Mouse (Mus musculus) MEL (cell line): ENCODE data around the gene Igf2bp2. TPM values are rescaled to one million over a fixed set of nuclear protein-coding genes. Genes with fewer than 3 reads are reported as not detected.
A peak's percentile ranks its signal among the peaks of the same experiment; 100 is the strongest.

ENCODE experiments used
- DNase-seq: peaks from one replicate; pipeline ENCODE4 v3.0.0; 2011; ENCODE audit warnings: low read depth, low spot score
- H3K27ac ChIP-seq: 2 replicates; pipeline ENCODE4 v1.5.1; 2012; ENCODE audit warnings: low read depth, mild to moderate bottlenecking, control low read depth, low read length, moderate library complexity; ENCODE audit not compliant: control insufficient read depth
- H3K27me3 ChIP-seq, 2 experiments: fragments of 150-350 bp in 1 of 2; sonication (generic) in 1 of 2; 2 replicates each; pipeline ENCODE4 v1.6.1; 2012; ENCODE audit warnings: low read length in 2 of 2, mild to moderate bottlenecking in 2 of 2, improper control_type of control experiment in 1 of 2, moderate library complexity in 1 of 2; ENCODE audit not compliant: insufficient read depth in 2 of 2, control insufficient read depth in 1 of 2
- H3K36me3 ChIP-seq, 2 experiments: 2 replicates each; pipeline ENCODE4 v1.6.1; 2012 to 2014; ENCODE audit warnings: low read length in 2 of 2, improper control_type of control experiment in 1 of 2, inconsistent platforms in 1 of 2, mild to moderate bottlenecking in 1 of 2; ENCODE audit not compliant: insufficient read depth in 2 of 2, control insufficient read depth in 1 of 2
- H3K4me1 ChIP-seq, 2 experiments: fragments of 150-350 bp in 1 of 2; sonication (generic) in 1 of 2; 2 replicates each; pipeline ENCODE4 v1.6.1; 2012; ENCODE audit warnings: low read length in 2 of 2, improper control_type of control experiment in 1 of 2, mild to moderate bottlenecking in 1 of 2; ENCODE audit not compliant: insufficient read depth in 2 of 2, control insufficient read depth in 1 of 2
- H3K4me3 ChIP-seq, 2 experiments: fragments of 150-350 bp in 1 of 2; sonication (generic) in 1 of 2; 2 replicates each; pipeline ENCODE4 v1.5.1; 2012; ENCODE audit warnings: low read depth in 2 of 2, low read length in 2 of 2, mild to moderate bottlenecking in 2 of 2, moderate library complexity in 2 of 2, control low read depth in 1 of 2, improper control_type of control experiment in 1 of 2; ENCODE audit not compliant: control insufficient read depth in 1 of 2, insufficient read depth in 1 of 2
- H3K79me2 ChIP-seq: 2 replicates; pipeline ENCODE4 v1.6.1; 2012; ENCODE audit warnings: mild to moderate bottlenecking, low read length, moderate library complexity; ENCODE audit not compliant: control insufficient read depth, poor library complexity, insufficient read depth
- H3K9ac ChIP-seq: 2 replicates; pipeline ENCODE4 v1.6.1; 2012; ENCODE audit warnings: low read depth, mild to moderate bottlenecking, control low read depth, low read length, moderate library complexity; ENCODE audit not compliant: control insufficient read depth, poor library complexity, severe bottlenecking
- H3K9me3 ChIP-seq: fragments of 150-350 bp; sonication (generic); replicated peaks from 2 replicates; pipeline ENCODE4 v1.6.1; 2012; ENCODE audit warnings: mild to moderate bottlenecking, low read length, improper control_type of control experiment, moderate library complexity; ENCODE audit not compliant: insufficient read depth
- E2F4 ChIP-seq: IDR thresholded peaks from 2 replicates; pipeline ENCODE4 v1.6.1; 2011; ENCODE audit warnings: low read depth, low read length, improper control_type of control experiment, borderline replicate concordance
- EP300 ChIP-seq, 2 experiments: IDR thresholded peaks; 2 replicates each; pipeline ENCODE4 v1.6.1; 2011; ENCODE audit warnings: improper control_type of control experiment in 2 of 2, low read length in 2 of 2, low read depth in 1 of 2, mild to moderate bottlenecking in 1 of 2
- GABPA ChIP-seq: IDR thresholded peaks from 2 replicates; pipeline ENCODE4 v1.6.1; 2012; ENCODE audit warnings: low read depth, mild to moderate bottlenecking, inconsistent platforms, low read length, improper control_type of control experiment, moderate library complexity
- GATA1 ChIP-seq: IDR thresholded peaks from 2 replicates; pipeline ENCODE4 v1.6.1; 2011; ENCODE audit warnings: low read depth, low read length, improper control_type of control experiment
- HCFC1 ChIP-seq: IDR thresholded peaks from 2 replicates; pipeline ENCODE4 v1.6.1; 2012; ENCODE audit warnings: low read depth, mild to moderate bottlenecking, inconsistent platforms, low read length, improper control_type of control experiment, moderate library complexity
- MAFK ChIP-seq: IDR thresholded peaks from 2 replicates; pipeline ENCODE4 v1.6.1; 2011; ENCODE audit warnings: low read depth, mild to moderate bottlenecking, low read length, improper control_type of control experiment, borderline replicate concordance
- MAX ChIP-seq: IDR thresholded peaks from 2 replicates; pipeline ENCODE4 v1.6.1; 2011; ENCODE audit warnings: low read length, improper control_type of control experiment
- MAZ ChIP-seq: IDR thresholded peaks from 2 replicates; pipeline ENCODE4 v1.6.1; 2012; ENCODE audit warnings: low read depth, mild to moderate bottlenecking, inconsistent platforms, low read length, improper control_type of control experiment
- MXI1 ChIP-seq: IDR thresholded peaks from 2 replicates; pipeline ENCODE4 v1.6.1; 2011; ENCODE audit warnings: mild to moderate bottlenecking, low read depth, low read length, improper control_type of control experiment
- MYB ChIP-seq: IDR thresholded peaks from 2 replicates; pipeline ENCODE4 v1.6.1; 2011; ENCODE audit warnings: mild to moderate bottlenecking, low read depth, low read length, improper control_type of control experiment
- NELFE ChIP-seq: IDR thresholded peaks from 2 replicates; pipeline ENCODE4 v1.6.1; 2011; ENCODE audit warnings: low read depth, low read length, improper control_type of control experiment
- NRF1 ChIP-seq: IDR thresholded peaks from 2 replicates; pipeline ENCODE4 v1.6.1; 2014; ENCODE audit warnings: low read depth, mild to moderate bottlenecking, inconsistent platforms, low read length, improper control_type of control experiment, moderate library complexity; ENCODE audit not compliant: poor library complexity, insufficient read depth, severe bottlenecking
- POLR2AphosphoS5 ChIP-seq: IDR thresholded peaks from 2 replicates; pipeline ENCODE4 v1.6.1; 2012; ENCODE audit warnings: low read depth, borderline replicate concordance, mild to moderate bottlenecking, inconsistent platforms, low read length, moderate library complexity, mixed read lengths
- RCOR1 ChIP-seq: IDR thresholded peaks from 2 replicates; pipeline ENCODE4 v1.6.1; 2012; ENCODE audit warnings: low read depth, mild to moderate bottlenecking, inconsistent platforms, low read length, improper control_type of control experiment
- SIN3A ChIP-seq: IDR thresholded peaks from 2 replicates; pipeline ENCODE4 v1.6.1; 2012; ENCODE audit warnings: low read length, improper control_type of control experiment, inconsistent platforms
- SMC3 ChIP-seq: IDR thresholded peaks from 2 replicates; pipeline ENCODE4 v1.6.1; 2011; ENCODE audit warnings: low read depth, low read length, improper control_type of control experiment
- TAL1 ChIP-seq: IDR thresholded peaks from 2 replicates; pipeline ENCODE4 v1.6.1; 2012; ENCODE audit warnings: mild to moderate bottlenecking, inconsistent platforms, low read length, moderate library complexity, mixed read lengths
- TCF12 ChIP-seq: IDR thresholded peaks from 2 replicates; pipeline ENCODE4 v1.6.1; 2014; ENCODE audit warnings: low read depth, mild to moderate bottlenecking, inconsistent platforms, low read length, improper control_type of control experiment, moderate library complexity
- polyA plus RNA-seq, 2 experiments: library from polyadenylated mRNA; stranded (reverse) in 1 of 2; unstranded in 1 of 2; fragments of >175 nt in 1 of 2; fragments of >200 nt in 1 of 2; gene quantifications; 2 replicates each; pipeline versions ENCODE4 v1.2.1 to v1.2.4; 2012; ENCODE audit warnings: low replicate concordance in 2 of 2, low read depth in 1 of 2; ENCODE audit not compliant: insufficient read length in 2 of 2, insufficient read depth in 1 of 2, missing spikeins in 1 of 2
- total RNA-seq: library from RNA; depleted of rRNA; stranded (reverse); fragments of 300-350 nt; gene quantifications from 2 replicates; pipeline ENCODE4 v1.2.3, GENCODE M21; 2012

The Igf2bp2 gene
- total and polyA plus RNA-seq, 3 experiments, result 0.23 to 0.86 TPM; not detected in 1

DNA sequence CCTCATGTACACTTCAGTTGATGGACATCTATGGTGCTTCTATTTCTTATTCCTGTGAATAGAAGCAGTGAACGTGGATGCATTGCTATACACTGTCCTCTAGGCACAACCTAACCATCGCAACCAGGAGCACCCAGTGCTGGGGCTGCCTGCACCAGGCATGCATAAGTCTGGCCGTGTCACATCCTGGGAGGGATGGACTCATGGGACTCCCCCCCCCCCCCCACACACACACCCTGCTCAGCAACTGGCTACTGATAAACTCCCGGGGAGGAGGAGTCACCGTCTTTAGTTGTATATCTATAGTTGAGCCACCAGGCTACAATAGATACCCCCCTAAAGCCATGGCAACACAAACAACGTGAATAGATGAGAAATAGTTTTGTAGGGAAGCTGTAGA is 105.6 kb downstream of the Igf2bp2 start:
- peak; percentile 81 for DNase-seq
- no peaks in the 10 kb centered on the region for H3K27me3 ChIP-seq
- no peak overlapping the region for H3K9ac ChIP-seq
- TF ChIP-seq E2F4 (no peak), SIN3A (peak; percentile 19; the same call in 1 of the 2 replicates), GATA1 (peak; percentile 30; the same call in 1 of the 2 replicates), TCF12 (0 out of 2 replicates have a peak, but pooled peaks have one; percentile 16), MAX (no peak), EP300 (IDR thresholded peaks at IDR 0.05; ENCODE audit: low read depth in 1 of 2, low read length in 2 of 2) (peak in 1 of 2 experiments; percentile 39; a peak in 1 of 4 replicates), POLR2AphosphoS5 (no peak), TAL1 (peak; percentile 13; the same call in 1 of the 2 replicates), NELFE (no peak), MAZ (no peak)
- H3K36me3 ChIP-seq, result peaks cover 0 to 7% of the 10 kb centered on the region in 2 experiments; a peak in 1 of 4 replicates
- no peaks in the 10 kb centered on the region for H3K79me2 ChIP-seq
- H3K9me3 ChIP-seq, result no peaks in the 10 kb centered on the region
- H3K4me3 ChIP-seq, result no peak overlapping the region
- no peak overlapping the region for H3K27ac ChIP-seq
- H3K4me1 ChIP-seq, result peaks cover 2 to 8% of the 10 kb centered on the region in 2 experiments; a peak in 3 of 4 replicates

DNA sequence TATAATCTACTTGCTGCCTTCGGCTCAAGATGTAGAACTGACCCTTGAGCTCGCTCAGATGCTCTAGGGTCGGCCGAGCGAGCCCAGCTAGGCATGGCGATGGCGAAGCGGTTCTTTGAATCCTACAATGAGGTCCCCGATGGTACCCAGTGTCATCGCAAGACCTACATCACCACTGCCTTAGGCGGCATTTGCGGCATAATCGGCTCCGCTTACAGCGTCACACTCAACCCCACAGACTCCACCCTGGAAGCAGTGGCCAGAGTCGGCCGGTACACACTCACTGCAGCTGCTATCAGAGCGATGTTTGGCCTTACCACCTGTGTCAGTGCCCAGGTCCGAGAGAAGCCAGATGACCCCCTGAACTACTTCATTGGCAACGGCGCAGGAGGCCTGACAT is 109.7 kb downstream of the Igf2bp2 start:
- Histone ChIP-seq H3K9me3 (no peaks in the 10 kb centered on the region), H3K27ac (no peak overlapping the region), H3K4me1 (peaks cover 0 to 3% of the 10 kb centered on the region in 2 experiments; a peak in 2 of 4 replicates), H3K36me3 (peaks cover 0 to 7% of the 10 kb centered on the region in 2 experiments; a peak in 1 of 4 replicates), H3K27me3 (no peaks in the 10 kb centered on the region), H3K4me3 (no peak overlapping the region), H3K9ac (no peak overlapping the region), H3K79me2 (no peaks in the 10 kb centered on the region)
- no peak for DNase-seq
- TF ChIP-seq MYB (no peak), NRF1 (no peak), SIN3A (no peak), E2F4 (no peak), GABPA (no peak), SMC3 (no peak), MXI1 (no peak), MAFK (no peak), RCOR1 (no peak), EP300 (IDR thresholded peaks at IDR 0.05; ENCODE audit: low read depth in 1 of 2, low read length in 2 of 2) (no peak), GATA1 (no peak), HCFC1 (no peak)
